Mouse (Mus musculus) adrenal gland, postnatal 36 days (tissue): ENCODE measurements at regions not wholly inside any gene's neighbourhood (a gene's known extent, or its start where the extent isn't known, plus 50 kb on each side); places are given as distances from the start of the nearest gene placed in this dataset.
"Not testable (repeated sequence)": the region's sequence is repeated elsewhere in the genome, so short reads cannot be mapped to it uniquely, and the experiment has no call there.

Source experiments
- DNase-seq, 2 experiments: peaks; one replicate each; pipeline ENCODE4 v3.0.0; 2021; ENCODE audit warnings: mixed read lengths in 1 of 2

GRCm38 (mm10) chr2:21976831-21977230, 250.5 kb upstream of the Myo3a start:
- DNase-seq = no peak

- DNase-seq = no peak
Observed at GRCm38 (mm10) chr2:21980177-21980576, 247.1 kb upstream of the Myo3a start.

GRCm38 (mm10) chr2:22024438-22024837, 202.9 kb upstream of the Myo3a start:
- no peak for DNase-seq

GRCm38 (mm10) chr2:22026794-22027193, 200.5 kb upstream of the Myo3a start:
- DNase-seq = no peak

GRCm38 (mm10) chr2:22028569-22028968, 198.7 kb upstream of the Myo3a start:
- DNase-seq = no peak

- no peak for DNase-seq
Observed at GRCm38 (mm10) chr2:22029022-22029803, 198.1 kb upstream of the Myo3a start.

GRCm38 (mm10) chr2:22029804-22030194, 197.5 kb upstream of the Myo3a start:
- DNase-seq = no peak

GRCm38 (mm10) chr2:22036841-22037240, 190.5 kb upstream of the Myo3a start:
- DNase-seq = no peak

GRCm38 (mm10) chr2:22038780-22039179, 188.5 kb upstream of the Myo3a start:
- DNase-seq = no peak

GRCm38 (mm10) chr2:22043937-22044336, 183.4 kb upstream of the Myo3a start:
- DNase-seq = not testable (repeated sequence)

- no peak for DNase-seq
Observed at GRCm38 (mm10) chr2:22044949-22045348, 182.4 kb upstream of the Myo3a start.

GRCm38 (mm10) chr2:22047465-22047864, 179.8 kb upstream of the Myo3a start:
- DNase-seq = no peak

GRCm38 (mm10) chr2:22066535-22066934, 160.8 kb upstream of the Myo3a start:
- no peak for DNase-seq

GRCm38 (mm10) chr2:22096848-22097247, 130.5 kb upstream of the Myo3a start:
- DNase-seq = no peak

- no peak for DNase-seq
Observed at GRCm38 (mm10) chr2:22105150-22105549, 122.2 kb upstream of the Myo3a start.

GRCm38 (mm10) chr2:22149721-22150120, 77.6 kb upstream of the Myo3a start:
- no peak for DNase-seq

- no peak for DNase-seq
Observed at GRCm38 (mm10) chr2:22156576-22156975, 70.7 kb upstream of the Myo3a start.

- DNase-seq = no peak
Observed at GRCm38 (mm10) chr2:22165443-22165842, 61.9 kb upstream of the Myo3a start.

GRCm38 (mm10) chr2:22165919-22166318, 61.4 kb upstream of the Myo3a start:
- DNase-seq = no peak
